Mouse (Mus musculus) embryonic facial prominence, embryonic 10.5 days (tissue): ENCODE results near the gene Amh. TPM values are rescaled to one million over a fixed set of nuclear protein-coding genes. Genes with fewer than 3 reads are reported as not detected.

Experiments
- DNase-seq: peaks from one replicate; pipeline ENCODE4 v3.0.0-alpha.2; 2017; ENCODE audit warnings: low spot score
- H3K27ac ChIP-seq: fragments of 300-500 bp; sonication (generic); replicated peaks from 2 replicates; pipeline ENCODE4 v1.5.1; 2016; ENCODE audit warnings: mild to moderate bottlenecking
- H3K27me3 ChIP-seq: fragments of 300-500 bp; sonication (generic); replicated peaks from 2 replicates; pipeline ENCODE4 v1.6.1; 2016; ENCODE audit warnings: low read depth, mild to moderate bottlenecking; ENCODE audit not compliant: poor library complexity, severe bottlenecking
- H3K36me3 ChIP-seq: fragments of 300-500 bp; sonication (generic); replicated peaks from 2 replicates; pipeline ENCODE4 v1.6.1; 2016; ENCODE audit warnings: mild to moderate bottlenecking, moderate library complexity
- H3K4me1 ChIP-seq: fragments of 300-500 bp; sonication (generic); 2 replicates; pipeline ENCODE4 v1.6.1; 2016
- H3K4me3 ChIP-seq: fragments of 300-500 bp; sonication (generic); 2 replicates; pipeline ENCODE4 v1.5.1; 2016; ENCODE audit warnings: mild to moderate bottlenecking, moderate library complexity
- H3K9me3 ChIP-seq: fragments of 300-500 bp; sonication (generic); 2 replicates; pipeline ENCODE4 v1.6.1; 2016; ENCODE audit warnings: mild to moderate bottlenecking
- WGBS: fragments of 180-500 bp; shearing (Covaris S2); methylation state at CpG from one replicate; pipeline ENCODE4 v1.1.7; 2016; 5-methylcytosine and 5-hydroxymethylcytosine counted together
- polyA plus RNA-seq: library from polyadenylated mRNA; unstranded; fragments of >200 nt; fragmentation: Nextera tagmentation; extraction: Ambion mirVana; gene quantifications from 2 replicates; pipeline ENCODE4 v1.2.1, GENCODE M21; 2016

Gene Amh
- polyA plus RNA-seq, 1 experiment from 2014 or later = 0.17 TPM

GRCm38 (mm10) chr10:80768365-80768764 is 36.7 kb upstream of the Amh start:
- peaks cover 12% of the 10 kb centered on the region for H3K4me1 ChIP-seq
- no peak overlapping the region for H3K4me3 ChIP-seq
- no peaks in the 10 kb centered on the region for H3K9me3 ChIP-seq
- H3K27ac ChIP-seq = no peak overlapping the region
- no peak for DNase-seq
- peaks cover 97% of the 10 kb centered on the region for H3K36me3 ChIP-seq
- no peaks in the 10 kb centered on the region for H3K27me3 ChIP-seq
- WGBS = 90% methylated on average over 6 of the region's 6 CpGs

DNA sequence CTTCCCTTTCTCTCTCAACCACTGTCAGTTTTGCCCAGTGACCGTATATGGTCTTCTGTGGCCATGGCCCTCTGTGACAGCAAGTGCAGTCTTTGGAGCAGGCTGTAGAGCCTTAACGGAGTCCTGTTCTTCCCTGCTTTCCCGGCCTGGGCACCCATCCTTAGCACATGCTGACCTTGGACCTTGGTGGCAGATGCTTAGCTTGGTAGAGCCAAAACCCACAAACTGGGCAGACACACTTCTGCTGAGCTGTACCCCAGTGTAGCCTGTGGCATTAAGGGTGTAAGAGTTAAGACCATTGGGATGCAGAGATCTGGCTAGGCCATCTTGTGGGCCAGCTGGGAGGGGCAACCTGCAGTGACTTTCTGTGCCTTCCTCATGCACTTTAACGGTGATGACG is 31.2 kb upstream of the Amh start:
- DNase-seq = no peak
- 89% methylated on average over 5 of the region's 5 CpGs for WGBS
- no peak overlapping the region for H3K27ac ChIP-seq
- peak overlapping the region; percentile 22; the same call in 1 of the 2 replicates for H3K4me3 ChIP-seq
- H3K36me3 ChIP-seq = peaks cover 100% of the 10 kb centered on the region
- H3K27me3 ChIP-seq = no peaks in the 10 kb centered on the region
- no peaks in the 10 kb centered on the region for H3K9me3 ChIP-seq
- H3K4me1 ChIP-seq = peaks cover 6% of the 10 kb centered on the region; the same call in 1 of the 2 replicates

DNA sequence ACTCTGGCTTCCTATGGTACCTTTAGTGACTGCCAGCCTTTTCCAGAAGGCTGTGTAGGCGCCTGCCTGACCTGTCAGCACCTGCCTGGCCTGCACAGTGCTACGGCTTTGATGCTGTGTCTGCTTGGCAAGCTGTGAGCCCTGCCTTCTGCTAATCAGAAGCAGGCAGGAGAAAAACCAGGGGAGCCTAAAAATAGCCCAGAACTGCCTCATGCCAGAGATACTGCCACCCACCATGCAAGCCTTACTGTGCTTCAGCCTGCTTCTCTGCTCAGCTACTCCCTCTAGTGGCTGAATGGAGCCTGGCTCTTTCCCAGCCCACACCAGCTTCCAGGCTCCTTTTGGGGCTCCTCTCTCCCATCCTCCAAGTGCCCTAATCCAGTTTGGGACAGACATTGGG is 30.5 kb upstream of the Amh start:
- peak; percentile 72 for DNase-seq
- no peaks in the 10 kb centered on the region for H3K9me3 ChIP-seq
- peaks cover 100% of the 10 kb centered on the region for H3K36me3 ChIP-seq
- H3K4me1 ChIP-seq = peaks cover 6% of the 10 kb centered on the region; the same call in 1 of the 2 replicates
- WGBS = 62% methylated on average over 2 of the region's 2 CpGs
- H3K27me3 ChIP-seq = no peaks in the 10 kb centered on the region
- peak overlapping the region; percentile 25; the same call in 1 of the 2 replicates for H3K4me3 ChIP-seq
- H3K27ac ChIP-seq = no peak overlapping the region

GRCm38 (mm10) chr10:80774981-80775380 is 30.1 kb upstream of the Amh start:
- peaks cover 100% of the 10 kb centered on the region for H3K36me3 ChIP-seq
- no peak overlapping the region for H3K27ac ChIP-seq
- WGBS = 86% methylated on average over 4 of the region's 4 CpGs

GRCm38 (mm10) chr10:80775731-80776130 is 29.3 kb upstream of the Amh start:
- Histone ChIP-seq H3K4me1 (peaks cover 6% of the 10 kb centered on the region; the same call in 1 of the 2 replicates), H3K27ac (no peak overlapping the region), H3K27me3 (no peaks in the 10 kb centered on the region), H3K36me3 (peaks cover 100% of the 10 kb centered on the region), H3K9me3 (no peaks in the 10 kb centered on the region), H3K4me3 (no peak overlapping the region)
- DNase-seq = no peak
- 90% methylated on average over 4 of the region's 4 CpGs for WGBS

More at GRCm38 (mm10) chr10:80774981-80775380, 30.1 kb upstream of the Amh start:
- no peaks in the 10 kb centered on the region for H3K9me3 ChIP-seq
- no peaks in the 10 kb centered on the region for H3K27me3 ChIP-seq
- DNase-seq = no peak
- peak overlapping the region; percentile 25; the same call in 1 of the 2 replicates for H3K4me3 ChIP-seq
- H3K4me1 ChIP-seq = peaks cover 6% of the 10 kb centered on the region; the same call in 1 of the 2 replicates

DNA sequence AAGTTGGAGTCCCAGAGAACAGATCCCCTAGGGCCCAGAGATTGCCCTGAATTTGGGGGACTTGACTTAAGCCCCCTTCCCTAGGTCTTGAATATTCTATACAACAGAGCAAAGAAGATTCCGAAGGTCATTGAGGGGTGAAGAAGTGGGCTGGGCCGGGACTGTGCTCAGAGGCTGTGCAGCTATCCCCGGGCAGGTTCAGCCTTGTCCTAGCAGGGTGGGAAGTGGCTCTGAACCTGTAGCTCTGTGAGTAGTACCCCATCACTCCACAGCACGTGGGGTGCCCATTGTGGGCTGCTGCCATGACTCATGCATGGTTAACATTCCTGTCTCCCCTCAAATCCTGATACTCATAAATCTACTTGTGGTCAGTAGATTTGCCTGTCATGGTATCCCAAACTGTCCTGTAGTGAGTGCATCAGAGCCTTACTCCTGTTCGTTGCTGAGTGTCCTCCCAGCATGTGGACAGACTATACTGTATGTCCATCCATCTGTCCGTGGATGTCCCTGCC is 28.6 kb upstream of the Amh start:
- H3K36me3 ChIP-seq = peaks cover 100% of the 10 kb centered on the region
- H3K27me3 ChIP-seq = no peaks in the 10 kb centered on the region
- H3K27ac ChIP-seq = no peak overlapping the region
- H3K9me3 ChIP-seq = no peaks in the 10 kb centered on the region
- no peak overlapping the region for H3K4me3 ChIP-seq
- WGBS = 91% methylated on average over 6 of the region's 6 CpGs
- DNase-seq = no peak
- H3K4me1 ChIP-seq = peaks cover 6% of the 10 kb centered on the region; the same call in 1 of the 2 replicates

- Histone ChIP-seq H3K4me3 (no peak overlapping the region), H3K27me3 (no peaks in the 10 kb centered on the region), H3K9me3 (no peaks in the 10 kb centered on the region), H3K27ac (no peak overlapping the region), H3K36me3 (peaks cover 100% of the 10 kb centered on the region), H3K4me1 (peaks cover 6% of the 10 kb centered on the region; the same call in 1 of the 2 replicates)
- WGBS = 94% methylated on average over 5 of the region's 5 CpGs
- no peak for DNase-seq
Measured at GRCm38 (mm10) chr10:80777123-80777522, 27.9 kb upstream of the Amh start.

DNA sequence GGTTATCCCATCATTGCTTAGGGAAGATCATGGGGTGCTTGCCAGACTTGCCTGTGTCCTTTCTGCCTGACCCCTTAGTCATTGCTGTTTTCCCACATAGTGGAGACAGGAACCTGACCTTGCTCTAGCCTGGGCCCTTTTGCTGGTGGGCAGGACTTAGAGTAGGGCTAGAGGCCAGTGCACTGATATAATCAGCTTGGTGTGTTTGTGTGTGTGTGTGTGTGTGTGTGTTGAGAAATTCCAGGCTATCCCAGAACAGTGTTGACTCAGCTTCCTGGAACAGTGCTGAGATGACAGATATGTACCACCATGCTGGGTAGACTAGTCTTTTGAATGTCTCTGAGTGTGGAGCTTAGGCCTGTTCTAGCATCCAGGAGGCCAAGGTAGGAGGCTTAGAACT is 25.5 kb upstream of the Amh start:
- no peak overlapping the region for H3K27ac ChIP-seq
- peaks cover 100% of the 10 kb centered on the region for H3K36me3 ChIP-seq
- DNase-seq = no peak
- no peak overlapping the region for H3K4me3 ChIP-seq
- H3K27me3 ChIP-seq = no peaks in the 10 kb centered on the region
- no peaks in the 10 kb centered on the region for H3K9me3 ChIP-seq
- 0 out of 2 replicates have a peak, but pooled peaks cover 2% of the 10 kb centered on the region for H3K4me1 ChIP-seq

DNA sequence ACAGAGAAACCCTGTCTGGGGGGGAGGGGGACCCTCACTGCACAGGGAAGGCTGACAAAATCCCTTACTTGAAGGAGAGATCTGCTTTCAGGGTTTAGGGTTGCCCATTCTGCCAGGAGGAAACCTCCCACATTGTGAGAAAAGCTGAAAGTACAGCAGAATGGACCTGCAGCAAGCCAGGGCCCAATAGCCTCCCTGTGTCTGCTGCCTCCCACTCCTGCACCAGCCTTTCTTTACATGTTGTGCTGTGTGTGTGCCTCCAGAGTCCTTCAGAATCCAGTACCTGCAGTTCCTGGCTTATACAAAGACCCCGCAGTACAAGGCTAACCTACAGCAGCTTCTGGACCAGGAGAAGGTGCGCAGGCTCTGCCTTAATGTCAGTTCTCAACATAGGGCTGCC is 20.7 kb upstream of the Amh start:
- H3K27ac ChIP-seq = no peak overlapping the region
- no peak for DNase-seq
- H3K9me3 ChIP-seq = no peaks in the 10 kb centered on the region
- H3K4me1 ChIP-seq = no peaks in the 10 kb centered on the region
- no peak overlapping the region for H3K4me3 ChIP-seq
- no peaks in the 10 kb centered on the region for H3K27me3 ChIP-seq
- H3K36me3 ChIP-seq = peaks cover 100% of the 10 kb centered on the region
- over 99% methylated on average over 2 of the region's 2 CpGs for WGBS

DNA sequence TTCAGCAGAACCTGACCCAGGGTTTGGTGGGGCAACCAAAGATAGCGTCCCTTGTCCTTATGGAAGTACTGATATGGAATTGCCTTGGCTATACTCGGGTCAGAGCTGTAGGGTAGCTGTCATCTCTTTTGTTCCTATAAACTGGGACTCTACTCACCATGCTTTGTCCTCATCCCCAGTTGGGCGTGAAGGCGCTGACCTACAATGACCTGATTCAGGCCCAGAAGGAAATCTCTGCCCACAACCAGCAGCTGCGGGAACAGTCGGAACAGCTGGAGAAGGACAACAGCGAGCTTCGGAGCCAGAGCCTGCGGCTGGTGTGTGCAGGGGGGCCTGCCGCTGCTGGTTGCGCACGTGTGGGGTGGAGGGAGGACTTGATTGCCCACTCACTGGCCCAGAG is 20.2 kb upstream of the Amh start:
- no peak overlapping the region for H3K4me3 ChIP-seq
- H3K27ac ChIP-seq = no peak overlapping the region
- DNase-seq = no peak
- peaks cover 100% of the 10 kb centered on the region for H3K36me3 ChIP-seq
- no peaks in the 10 kb centered on the region for H3K9me3 ChIP-seq
- H3K27me3 ChIP-seq = no peaks in the 10 kb centered on the region
- WGBS = 86% methylated on average over 12 of the region's 12 CpGs
- H3K4me1 ChIP-seq = no peaks in the 10 kb centered on the region

DNA sequence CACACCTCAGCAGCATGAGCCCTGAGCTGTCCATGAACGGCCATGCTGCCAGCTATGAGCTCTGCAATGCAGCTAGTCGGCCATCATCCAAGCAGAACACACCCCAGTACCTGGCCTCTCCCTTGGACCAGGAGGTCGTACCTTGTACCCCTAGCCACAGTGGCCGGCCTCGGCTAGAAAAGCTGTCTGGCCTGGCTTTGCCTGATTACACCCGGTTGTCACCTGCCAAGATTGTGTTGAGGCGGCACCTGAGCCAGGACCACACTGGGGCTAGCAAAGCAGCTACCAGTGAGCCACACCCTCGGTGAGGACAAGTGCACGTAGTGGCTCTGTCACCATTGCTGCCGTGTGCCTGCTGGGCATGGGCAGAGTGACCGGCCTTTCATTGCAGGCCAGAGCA is 19.1 kb upstream of the Amh start:
- no peak for DNase-seq
- peaks cover 100% of the 10 kb centered on the region for H3K36me3 ChIP-seq
- H3K4me1 ChIP-seq = no peaks in the 10 kb centered on the region
- no peak overlapping the region for H3K27ac ChIP-seq
- no peaks in the 10 kb centered on the region for H3K9me3 ChIP-seq
- 96% methylated on average over 11 of the region's 11 CpGs for WGBS
- no peak overlapping the region for H3K4me3 ChIP-seq
- H3K27me3 ChIP-seq = no peaks in the 10 kb centered on the region

GRCm38 (mm10) chr10:80787517-80787916 is 17.5 kb upstream of the Amh start:
- DNase-seq = no peak
- Histone ChIP-seq H3K36me3 (peaks cover 100% of the 10 kb centered on the region), H3K9me3 (no peaks in the 10 kb centered on the region), H3K27me3 (no peaks in the 10 kb centered on the region), H3K27ac (no peak overlapping the region), H3K4me3 (0 out of 2 replicates have a peak overlapping the region, but pooled peaks have one; percentile 5), H3K4me1 (peaks cover 3% of the 10 kb centered on the region; the same call in 1 of the 2 replicates)
- WGBS = 82% methylated on average over 2 of the region's 2 CpGs

GRCm38 (mm10) chr10:80790761-80791404 is 14.2 kb upstream of the Amh start:
- 85% methylated on average over 19 of the region's 19 CpGs for WGBS
- no peak overlapping the region; the same call in 1 of the 2 replicates for H3K4me3 ChIP-seq

More at GRCm38 (mm10) chr10:80790761-80791404, 14.2 kb upstream of the Amh start:
- H3K36me3 ChIP-seq = peaks cover 100% of the 10 kb centered on the region
- no peaks in the 10 kb centered on the region for H3K27me3 ChIP-seq
- DNase-seq = no peak
- peaks cover 6% of the 10 kb centered on the region for H3K4me1 ChIP-seq
- H3K9me3 ChIP-seq = no peaks in the 10 kb centered on the region
- no peak overlapping the region for H3K27ac ChIP-seq
